In genomic region chr1:35452441-35453107, GRCm38 (mm10) we compare ENCODE assay signal across 20 mouse cellular contexts.
DNase-seq lines count a peak whose midpoint lies in the region; ATAC-seq and TF ChIP-seq lines count a peak whose summit lies in the region.
"Had no signal": no experiment of that assay in that cellular context is flagged by ENCODE, and none has a peak within 500 bp of the region (broad histone marks: within the 10 kb centered on the region; RNA-seq: fewer than 3 reads in every experiment).

No protein-coding gene starts in this region.

- no peaks in the 10 kb centered on the region for H3K9me3 ChIP-seq in hindbrain, embryonic 16.5 days (ENCODE audit: control insufficient read depth, low read length)
- no peaks in the 10 kb centered on the region for H3K9me3 ChIP-seq in hindbrain, embryonic 12.5 days (replicated peaks)
- H3K9me3 ChIP-seq in hindbrain, postnatal 0 days (ENCODE audit: low read length): no peaks in the 10 kb centered on the region
- no peaks in the 10 kb centered on the region for H3K9me3 ChIP-seq in neural tube, embryonic 14.5 days (ENCODE audit: control insufficient read depth, low read length)
- H3K9me3 ChIP-seq: forebrain, embryonic 13.5 days; G1E; heart, embryonic 10.5 days had no signal

- peak overlapping the region; percentile 22 for H3K4me2 ChIP-seq in hindbrain, embryonic 16.5 days (ENCODE audit: low read length)
- H3K4me2 ChIP-seq in hindbrain, embryonic 12.5 days (replicated peaks): no peak overlapping the region
- H3K4me2 ChIP-seq in hindbrain, postnatal 0 days (ENCODE audit: low read depth, low read length): no peak overlapping the region
- H3K4me2 ChIP-seq in neural tube, embryonic 14.5 days (ENCODE audit: low read depth, low read length): 0 out of 2 replicates have a peak overlapping the region, but pooled peaks have one; percentile 8
- H3K4me2 ChIP-seq: forebrain, embryonic 13.5 days had no signal

- TF ChIP-seq CTCF in hindbrain, postnatal 0 days (IDR thresholded peaks at IDR 0.05; ENCODE audit: low read depth): no peak

- H3K4me1 ChIP-seq in hindbrain, embryonic 16.5 days (ENCODE audit: control insufficient read depth, insufficient read depth, low read depth, low read length): no peaks in the 10 kb centered on the region
- 0 out of 2 replicates have a peak, but pooled peaks cover 2% of the 10 kb centered on the region for H3K4me1 ChIP-seq in hindbrain, embryonic 12.5 days
- no peaks in the 10 kb centered on the region for H3K4me1 ChIP-seq in hindbrain, postnatal 0 days (ENCODE audit: insufficient read depth, low read length)
- H3K4me1 ChIP-seq in neural tube, embryonic 14.5 days (ENCODE audit: control insufficient read depth, insufficient read depth, low read length): no peaks in the 10 kb centered on the region
- H3K4me1 ChIP-seq: forebrain, embryonic 13.5 days; heart, embryonic 10.5 days had no signal

- ATAC-seq in hindbrain, embryonic 16.5 days: peak; percentile 27; the same call in 1 of the 2 replicates
- ATAC-seq in hindbrain, embryonic 12.5 days (ENCODE audit: low FRiP score): no peak; the same call in 1 of the 2 replicates
- no peak for ATAC-seq in hindbrain, postnatal 0 days
- ATAC-seq in neural tube, embryonic 14.5 days (ENCODE audit: low read depth): peak; percentile 69; the same call in 1 of the 2 replicates
- no peak for ATAC-seq in megakaryocyte, adult 5-6 weeks (ENCODE audit: poor library complexity, severe bottlenecking)
- ATAC-seq in inflammation-experienced regulatory T-cells, adult 6 months: no peak
- ATAC-seq: forebrain, embryonic 13.5 days; forebrain, postnatal 0 days; intestine, postnatal 0 days had no signal

- WGBS in hindbrain, embryonic 16.5 days: 79% methylated on average over 19 of the region's 19 CpGs
- WGBS in hindbrain, embryonic 12.5 days: 83% methylated on average over 19 of the region's 19 CpGs
- 76% methylated on average over 19 of the region's 19 CpGs for WGBS in hindbrain, postnatal 0 days
- 59% methylated on average over 19 of the region's 19 CpGs for WGBS in neural tube, embryonic 14.5 days

- H3K36me3 ChIP-seq in hindbrain, embryonic 16.5 days (ENCODE audit: control insufficient read depth, insufficient read depth, low read length): no peaks in the 10 kb centered on the region
- H3K36me3 ChIP-seq in hindbrain, embryonic 12.5 days: no peaks in the 10 kb centered on the region
- H3K36me3 ChIP-seq in hindbrain, postnatal 0 days (ENCODE audit: insufficient read depth, low read length): no peaks in the 10 kb centered on the region
- no peaks in the 10 kb centered on the region for H3K36me3 ChIP-seq in neural tube, embryonic 14.5 days (ENCODE audit: control insufficient read depth, insufficient read depth, low read length)
- H3K36me3 ChIP-seq: G1E; heart, embryonic 10.5 days had no signal

- no peak overlapping the region for H3K27ac ChIP-seq in hindbrain, embryonic 16.5 days (ENCODE audit: low read depth, low read length)
- H3K27ac ChIP-seq in hindbrain, embryonic 12.5 days: no peak overlapping the region
- H3K27ac ChIP-seq in hindbrain, postnatal 0 days: no peak overlapping the region
- H3K27ac ChIP-seq in neural tube, embryonic 14.5 days (ENCODE audit: low read depth, low read length): no peak overlapping the region
- H3K27ac ChIP-seq: forebrain, embryonic 13.5 days; heart, embryonic 10.5 days had no signal

- no peak overlapping the region for H3K9ac ChIP-seq in hindbrain, embryonic 16.5 days (ENCODE audit: low read depth, low read length)
- no peak overlapping the region for H3K9ac ChIP-seq in hindbrain, embryonic 12.5 days
- no peak overlapping the region for H3K9ac ChIP-seq in hindbrain, postnatal 0 days (replicated peaks; ENCODE audit: low read length)
- H3K9ac ChIP-seq in neural tube, embryonic 14.5 days (replicated peaks; ENCODE audit: low read depth, low read length): no peak overlapping the region
- H3K9ac ChIP-seq: forebrain, embryonic 13.5 days; forebrain, postnatal 0 days had no signal

- no peaks in the 10 kb centered on the region for H3K27me3 ChIP-seq in hindbrain, embryonic 16.5 days (replicated peaks; ENCODE audit: control insufficient read depth, insufficient read depth, low read length)
- no peaks in the 10 kb centered on the region for H3K27me3 ChIP-seq in hindbrain, embryonic 12.5 days
- H3K27me3 ChIP-seq in hindbrain, postnatal 0 days (ENCODE audit: insufficient read depth, low read length): no peaks in the 10 kb centered on the region
- no peaks in the 10 kb centered on the region for H3K27me3 ChIP-seq in neural tube, embryonic 14.5 days (ENCODE audit: control insufficient read depth, insufficient read depth, low read length)
- H3K27me3 ChIP-seq: forebrain, embryonic 13.5 days had no signal

- H3K4me3 ChIP-seq in hindbrain, embryonic 16.5 days (ENCODE audit: low read length): no peak overlapping the region
- H3K4me3 ChIP-seq in hindbrain, embryonic 12.5 days: no peak overlapping the region
- H3K4me3 ChIP-seq in hindbrain, postnatal 0 days (ENCODE audit: low read length): no peak overlapping the region
- H3K4me3 ChIP-seq in neural tube, embryonic 14.5 days (ENCODE audit: low read depth, low read length): no peak overlapping the region
- H3K4me3 ChIP-seq: forebrain, embryonic 13.5 days; heart, embryonic 10.5 days had no signal

- peak; percentile 30 for DNase-seq in R1 (ENCODE audit: low read depth, low spot score)
- DNase-seq in hindbrain, postnatal 0 days (ENCODE audit: low spot score): peak; percentile 7
- DNase-seq: adrenal gland, adult 2 months; adrenal gland, postnatal 25 days; cerebellum, adult 18-20 months; cerebellum, adult 9-11 months; cerebellum, postnatal 36 days; forebrain, postnatal 0 days; gastrocnemius, postnatal 25 days; heart, postnatal 10 days; heart, postnatal 4 days had no signal

Comparison
In these comparisons a context has a peak if more than half of its experiments do, and no peak if none do; other contexts are left out.
1. ATAC-seq: peak in hindbrain, embryonic 16.5 days (single experiment) and neural tube, embryonic 14.5 days (single experiment); none in hindbrain, embryonic 12.5 days (single experiment), hindbrain, postnatal 0 days (single experiment), megakaryocyte, adult 5-6 weeks (single experiment) and inflammation-experienced regulatory T-cells, adult 6 months (single experiment).
2. H3K4me2 ChIP-seq: peak in hindbrain, embryonic 16.5 days (single experiment) and neural tube, embryonic 14.5 days (single experiment); none in hindbrain, embryonic 12.5 days (single experiment) and hindbrain, postnatal 0 days (single experiment).